Mouse (Mus musculus) layer of hippocampus, postnatal 10 days (tissue): ENCODE data around the gene Acot10. TPM values are rescaled to one million over a fixed set of nuclear protein-coding genes. Genes with fewer than 3 reads are reported as not detected.
"Not testable (repeated sequence)": the region's sequence is repeated elsewhere in the genome, so short reads cannot be mapped to it uniquely, and the experiment has no call there.

Source experiments
- DNase-seq, 2 experiments: peaks; one replicate each; pipeline ENCODE4 v3.0.0; 2021; ENCODE audit warnings: low spot score in 2 of 2
- long read RNA-seq: library from polyadenylated mRNA; stranded (forward); transcript quantifications from one replicate; pipeline ENCODE4 v2.0.0, GENCODE M21; 2023
- total RNA-seq, 2 experiments: library from RNA; stranded (reverse); gene quantifications; 2 replicates each; pipeline ENCODE4 v1.2.3; 2021

The Acot10 gene
- not detected for total RNA-seq
- long read RNA-seq = 0 reads

DNA sequence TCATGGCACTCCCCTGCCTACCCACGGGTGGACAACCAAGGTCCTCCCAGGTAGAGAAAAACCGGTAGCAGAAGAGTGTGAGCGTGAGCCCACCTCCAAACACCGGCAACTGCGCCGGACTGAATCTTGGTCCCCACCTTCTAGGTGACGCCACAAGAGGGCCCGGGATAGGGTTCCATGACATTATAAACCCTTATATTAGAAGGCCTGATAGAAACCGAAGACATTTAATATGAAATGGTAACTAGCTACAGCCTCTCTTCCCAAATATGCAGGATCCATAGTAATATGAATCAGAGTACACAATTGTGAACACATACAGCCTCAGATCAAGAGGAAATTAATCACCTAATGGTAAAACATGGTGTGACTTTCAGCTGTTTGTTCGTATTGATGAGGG lies at the start of gene Acot10:
Acot10 (minus strand) TSS at position 101 of the 400 bp plus-strand sequence.
- no peak for DNase-seq

DNA sequence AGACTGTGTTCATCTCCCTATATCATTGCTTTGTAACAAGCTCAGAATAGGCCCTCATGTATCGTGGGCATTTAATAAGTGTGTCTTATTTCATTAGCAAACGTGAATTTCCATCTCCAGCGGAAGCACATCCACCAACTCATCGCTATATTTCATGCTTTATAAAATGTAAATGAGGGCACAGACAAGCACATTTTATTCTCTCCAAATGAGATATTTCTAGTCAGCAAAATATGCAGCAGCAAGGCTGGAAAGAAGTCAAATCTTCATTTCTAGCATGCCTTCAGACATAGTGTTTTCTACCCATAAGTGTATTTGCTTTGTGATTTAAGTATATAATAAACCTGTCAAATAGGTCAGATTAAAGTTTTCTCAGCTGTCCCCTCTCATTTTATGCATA lies 45.3 kb upstream of the Acot10 start:
- no peak for DNase-seq

DNA sequence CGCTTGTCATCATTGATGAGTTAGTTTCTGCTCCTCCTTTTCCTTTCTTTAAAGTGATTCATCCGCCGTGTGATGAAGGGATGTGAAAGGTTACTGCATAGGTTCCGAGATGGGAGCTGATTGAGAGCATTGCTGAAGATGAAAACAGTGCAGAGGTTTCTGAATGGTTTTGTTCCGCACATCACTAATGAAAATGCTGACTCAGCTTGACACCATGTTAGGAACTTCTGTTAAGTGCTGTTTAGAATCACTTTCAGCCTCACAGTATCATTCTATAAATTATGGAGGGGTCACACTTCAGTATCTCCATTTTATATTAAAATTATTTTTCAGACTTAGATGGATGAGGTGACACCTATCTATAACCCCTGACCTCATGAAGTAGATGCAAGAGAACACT lies 29.7 kb upstream of the Acot10 start:
- no peak for DNase-seq

DNA sequence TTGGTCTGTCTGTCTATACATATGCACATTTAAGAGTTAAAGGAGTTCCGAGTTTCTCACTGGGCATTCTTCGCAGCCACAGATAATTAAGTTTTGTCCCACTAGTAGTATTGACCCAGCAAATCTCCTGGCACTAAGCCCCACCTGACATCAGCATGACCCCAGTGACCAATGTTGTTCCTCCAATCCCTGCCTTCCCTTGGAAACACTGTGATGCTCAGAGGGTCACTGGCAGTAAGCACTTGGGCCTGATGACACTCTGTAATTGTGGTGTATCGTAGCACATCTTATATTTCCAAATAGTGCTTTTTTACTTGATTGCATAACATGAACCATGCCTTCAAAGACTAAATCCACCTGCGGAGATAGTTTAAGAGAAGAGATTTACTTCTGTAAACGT lies 17.6 kb upstream of the Acot10 start:
- DNase-seq = no peak

DNA sequence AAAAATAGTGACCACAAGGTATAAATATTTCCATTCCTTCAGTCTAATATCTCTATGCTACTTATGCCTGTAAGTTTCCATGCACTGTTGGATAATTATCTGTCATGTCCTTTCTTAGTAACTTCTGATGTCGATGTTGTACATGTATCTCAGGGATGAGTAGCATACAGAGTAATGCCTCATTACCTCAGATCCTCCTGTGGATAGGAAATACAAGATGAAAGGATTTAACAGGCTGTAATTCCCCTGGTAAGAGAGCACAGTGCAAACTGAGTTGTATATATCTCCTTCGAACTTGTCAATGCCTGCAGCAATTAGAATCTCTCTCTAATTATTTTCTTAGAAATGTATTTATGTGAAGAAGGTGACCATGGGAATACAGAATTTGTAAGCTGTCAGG lies 16.2 kb upstream of the Acot10 start:
- no peak for DNase-seq

DNA sequence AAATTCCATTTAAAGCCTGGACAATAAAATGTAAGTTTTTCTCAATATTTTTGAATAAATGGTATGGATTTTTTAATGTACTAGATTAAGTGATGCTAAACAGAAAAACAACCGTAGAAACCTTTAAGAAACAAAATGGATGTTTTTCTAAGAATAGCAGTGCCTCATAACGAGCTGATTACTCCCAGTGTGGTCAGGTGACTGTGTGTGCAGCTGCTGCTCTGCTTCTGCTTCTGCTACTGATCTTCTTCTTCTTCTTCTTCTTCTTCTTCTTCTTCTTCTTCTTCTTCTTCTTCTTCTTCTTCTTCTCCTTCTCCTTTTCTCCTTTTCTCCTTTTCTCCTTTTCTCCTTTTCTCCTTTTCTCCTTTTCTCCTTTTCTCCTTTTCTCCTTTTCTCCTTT lies 3.0 kb upstream of the Acot10 start:
- not testable (repeated sequence) for DNase-seq

DNA sequence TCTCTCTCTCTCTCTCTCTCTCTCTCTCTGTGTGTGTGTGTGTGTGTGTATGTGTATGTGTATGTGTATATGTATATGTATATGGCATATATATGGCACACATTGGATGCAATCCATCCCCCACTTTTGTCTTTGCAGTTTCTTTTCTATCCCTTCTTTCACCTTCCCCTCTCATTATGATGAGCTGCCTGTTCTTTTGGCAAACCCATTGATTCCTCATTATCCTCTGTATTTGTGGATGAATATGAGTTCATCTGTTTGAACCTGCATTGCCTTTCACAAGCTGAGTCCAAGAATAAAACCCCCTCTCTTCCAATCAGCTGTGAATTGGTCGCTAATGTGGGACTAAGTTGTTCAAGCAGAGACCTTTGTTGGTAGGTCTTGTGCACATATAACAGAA lies 1.4 kb upstream of the Acot10 start:
- DNase-seq = no peak

DNA sequence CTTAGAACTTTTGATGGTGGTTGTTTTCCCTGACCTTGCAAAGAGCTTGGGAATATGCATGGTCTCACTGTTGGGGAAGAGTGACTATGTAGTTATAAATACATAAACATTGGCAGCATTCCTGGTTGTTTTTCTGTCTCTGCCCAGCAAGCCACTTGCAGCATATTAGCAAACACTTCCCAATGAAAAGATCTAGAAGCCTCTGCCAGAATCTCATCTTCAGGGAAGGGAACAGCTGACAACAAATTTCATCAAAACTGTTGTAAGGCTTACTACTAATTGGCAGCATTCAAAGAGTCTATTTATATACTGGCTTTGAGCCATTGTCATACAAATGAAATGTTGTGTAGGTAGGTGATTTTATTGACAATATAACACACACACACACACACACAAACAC lies 800 bp upstream of the Acot10 start:
- DNase-seq = no peak

DNA sequence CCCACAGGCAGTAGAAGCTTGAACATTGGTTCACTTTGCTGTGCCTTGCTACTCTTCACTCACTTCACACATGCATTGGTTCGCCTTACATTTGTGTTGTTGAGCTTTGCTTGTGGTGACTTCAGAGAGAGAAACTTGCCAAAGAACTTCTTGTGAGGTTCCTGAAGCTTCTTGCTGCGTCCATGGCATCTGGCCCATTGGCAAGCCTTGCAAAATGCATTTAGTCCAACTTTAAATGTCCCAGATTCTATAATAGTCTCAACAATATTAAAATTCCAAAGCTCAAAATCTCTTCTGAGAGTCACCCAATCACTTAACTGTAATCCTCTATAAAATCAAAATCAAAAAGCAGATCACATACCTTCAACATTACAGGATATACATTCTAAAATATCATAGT lies 6.3 kb downstream of the Acot10 start:
- no peak for DNase-seq

DNA sequence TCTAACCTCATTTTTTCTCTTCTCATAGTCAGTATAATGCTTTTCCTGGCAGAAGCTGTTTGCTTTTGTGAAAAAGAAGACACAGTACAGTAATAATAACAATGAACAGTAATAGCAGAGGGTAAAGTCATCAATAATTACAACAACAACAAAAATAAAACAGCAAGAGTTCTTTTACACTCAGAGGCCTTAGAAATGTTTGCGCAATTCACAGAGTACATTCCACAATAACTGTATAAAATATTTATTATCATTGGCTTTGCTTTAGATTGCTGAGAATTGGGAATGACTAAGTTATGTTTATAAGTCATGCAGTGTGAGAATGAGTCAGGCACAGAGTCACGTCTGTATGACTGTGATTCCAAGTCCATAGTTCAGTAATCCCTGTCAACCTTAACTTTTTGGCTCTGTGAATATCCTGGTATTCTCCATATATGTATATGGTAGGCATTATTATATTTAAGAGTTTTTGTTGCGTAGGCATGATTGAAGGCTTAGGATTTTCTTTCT lies 23.6 kb downstream of the Acot10 start:
- no peak for DNase-seq

DNA sequence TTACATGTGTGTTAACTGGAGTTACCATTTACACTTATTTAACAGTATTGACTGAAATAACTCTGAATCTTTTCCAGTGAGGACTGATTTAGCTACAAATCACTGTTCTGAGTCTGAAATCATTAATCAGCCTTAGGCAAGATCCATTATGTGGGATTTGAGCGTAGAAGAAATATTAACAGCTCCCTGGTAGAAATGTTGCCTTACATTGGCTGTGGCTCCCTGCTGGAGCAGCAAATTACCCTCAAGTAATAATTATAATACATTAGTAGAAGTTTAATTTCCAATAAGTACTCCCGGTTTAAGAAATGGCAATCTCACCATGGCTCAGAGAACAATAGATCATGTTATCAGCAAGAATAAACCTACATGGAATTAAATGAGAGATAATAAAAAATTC lies 27.4 kb downstream of the Acot10 start:
- no peak for DNase-seq

DNA sequence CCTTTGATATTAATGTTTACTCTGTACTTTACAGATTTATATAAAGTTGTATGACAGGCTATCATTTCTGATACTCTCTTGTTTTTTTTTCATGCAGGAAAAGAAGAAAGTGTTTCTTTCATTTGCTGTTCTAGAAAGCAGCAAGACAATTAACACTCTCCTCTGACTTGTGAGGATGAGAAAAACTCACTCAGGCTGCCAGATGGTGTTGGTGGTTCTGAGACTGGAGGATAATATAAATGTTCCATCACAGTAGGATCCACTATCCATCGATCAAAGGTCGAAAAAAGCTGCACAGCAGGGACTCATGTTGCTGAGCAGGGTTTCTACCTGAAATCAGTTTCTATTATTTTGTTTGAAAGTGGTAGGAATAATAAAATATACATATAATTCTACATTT lies 32.0 kb downstream of the Acot10 start:
- no peak for DNase-seq

Other genes with a start within 250 kb of the Acot10 start
- gene Cdh12, start 217.5 kb downstream of the Acot10 start, total RNA-seq = 10 to 100 TPM; 27.9 to 28.2 TPM